Mouse (Mus musculus) adrenal gland, adult 18-20 months (tissue): ENCODE measurements around the gene Ttc39a. TPM values are rescaled to one million over a fixed set of nuclear protein-coding genes. Genes with fewer than 3 reads are reported as not detected.
A peak's percentile ranks its signal among the peaks of the same experiment; 100 is the strongest.

Experiments used
- DNase-seq, 2 experiments: peaks; one replicate each; pipeline ENCODE4 v3.0.0; 2021 to 2022; ENCODE audit warnings: low spot score in 2 of 2
- total RNA-seq, 2 experiments: library from RNA; stranded (reverse); gene quantifications; 1 replicate in 1 of 2; 2 replicates in 1 of 2; pipeline ENCODE4 v1.2.3; 2021

Ttc39a gene
- total RNA-seq, 2 experiments from 2014 or later, result 3.8 to 6.3 TPM

GRCm38 (mm10) chr4:109419563-109419962, 13.1 kb downstream of the Ttc39a start:
- no peak for DNase-seq

- DNase-seq, result no peak
These were observed 13.8 kb downstream of the Ttc39a start for GRCm38 (mm10) chr4:109420138-109420795.

- no peak for DNase-seq
These were observed 15.2 kb downstream of the Ttc39a start for GRCm38 (mm10) chr4:109421608-109422007.

GRCm38 (mm10) chr4:109422436-109422835, 16.0 kb downstream of the Ttc39a start:
- no peak for DNase-seq

- no peak for DNase-seq
These were observed 17.0 kb downstream of the Ttc39a start for GRCm38 (mm10) chr4:109423438-109423837.

GRCm38 (mm10) chr4:109427058-109427457, 20.6 kb downstream of the Ttc39a start:
- no peak for DNase-seq

- DNase-seq, result no peak
These were observed 23.8 kb downstream of the Ttc39a start for GRCm38 (mm10) chr4:109430250-109430649.

- peak; percentile 35 to 45 for DNase-seq
These were observed 24.4 kb downstream of the Ttc39a start for GRCm38 (mm10) chr4:109430854-109431253.

GRCm38 (mm10) chr4:109432668-109433375, 26.4 kb downstream of the Ttc39a start:
- no peak for DNase-seq

GRCm38 (mm10) chr4:109433641-109434040, 27.2 kb downstream of the Ttc39a start:
- DNase-seq, result peak; percentile 30 to 56

GRCm38 (mm10) chr4:109434256-109434655, 27.8 kb downstream of the Ttc39a start:
- no peak for DNase-seq

- DNase-seq, result peak; percentile 73 to 76
These were observed 31.8 kb downstream of the Ttc39a start for GRCm38 (mm10) chr4:109437913-109438878.

GRCm38 (mm10) chr4:109439101-109439500, 32.7 kb downstream of the Ttc39a start:
- DNase-seq, result no peak

GRCm38 (mm10) chr4:109439825-109440248, 33.4 kb downstream of the Ttc39a start:
- DNase-seq, result no peak

- DNase-seq, result no peak
These were observed 34.0 kb downstream of the Ttc39a start for GRCm38 (mm10) chr4:109440381-109440780.

GRCm38 (mm10) chr4:109441000-109441399, 34.6 kb downstream of the Ttc39a start:
- no peak for DNase-seq

GRCm38 (mm10) chr4:109442126-109442525, 35.7 kb downstream of the Ttc39a start:
- no peak for DNase-seq

GRCm38 (mm10) chr4:109442649-109443048, 36.2 kb downstream of the Ttc39a start:
- no peak for DNase-seq

- DNase-seq, result no peak
These were observed 38.0 kb downstream of the Ttc39a start for GRCm38 (mm10) chr4:109444471-109444870.

- DNase-seq, result no peak
These were observed 38.5 kb downstream of the Ttc39a start for GRCm38 (mm10) chr4:109444951-109445350.

- no peak for DNase-seq
These were observed 39.0 kb downstream of the Ttc39a start for GRCm38 (mm10) chr4:109445397-109445796.
